Mouse (Mus musculus) c-Kit-negative CD71-positive TER-119-positive erythroid progenitor cells, embryonic 14.5 days (primary cell): ENCODE results near the gene A730015C16Rik.

Experiments
- DNase-seq: peaks from one replicate; pipeline ENCODE4 v3.0.0-alpha.2; 2013; ENCODE audit warnings: low read depth, low spot score

Gene A730015C16Rik

GRCm38 (mm10) chr4:108848505-108848848, at the start of gene A730015C16Rik:
TSS of gene A730015C16Rik (minus strand) at chr4:108848619.
- no peak for DNase-seq

GRCm38 (mm10) chr4:108890876-108891275, 42.5 kb upstream of the A730015C16Rik start:
- no peak for DNase-seq

GRCm38 (mm10) chr4:108887456-108887855, 39.0 kb upstream of the A730015C16Rik start:
- DNase-seq = no peak

GRCm38 (mm10) chr4:108883815-108884214, 35.4 kb upstream of the A730015C16Rik start:
- DNase-seq = no peak

GRCm38 (mm10) chr4:108878963-108879822, 30.8 kb upstream of the A730015C16Rik start, which contains the start of gene Rab3b:
TSS of gene Rab3b (plus strand) at chr4:108879063.
- DNase-seq = peak; percentile 47

GRCm38 (mm10) chr4:108877901-108878300, 29.5 kb upstream of the A730015C16Rik start:
- no peak for DNase-seq

- DNase-seq = no peak
Measured at GRCm38 (mm10) chr4:108873746-108874145, 25.3 kb upstream of the A730015C16Rik start.

- DNase-seq = peak; percentile 66
Measured at GRCm38 (mm10) chr4:108869730-108870374, 21.4 kb upstream of the A730015C16Rik start.

- DNase-seq = no peak
Measured at GRCm38 (mm10) chr4:108866806-108867205, 18.4 kb upstream of the A730015C16Rik start.

GRCm38 (mm10) chr4:108847715-108848504, 509 bp downstream of the A730015C16Rik start, which contains the start of gene Kti12:
TSS of gene Kti12 (plus strand) at chr4:108847785.
- peak; percentile 68 for DNase-seq

GRCm38 (mm10) chr4:108845824-108846569, 2.4 kb downstream of the A730015C16Rik start:
- DNase-seq = no peak

- no peak for DNase-seq
Measured at GRCm38 (mm10) chr4:108843336-108843735, 5.1 kb downstream of the A730015C16Rik start.

GRCm38 (mm10) chr4:108841920-108842578, 6.4 kb downstream of the A730015C16Rik start:
- no peak for DNase-seq

- no peak for DNase-seq
Measured at GRCm38 (mm10) chr4:108838031-108838430, 10.4 kb downstream of the A730015C16Rik start.

GRCm38 (mm10) chr4:108835496-108835895, 12.9 kb downstream of the A730015C16Rik start:
- DNase-seq = no peak

GRCm38 (mm10) chr4:108834971-108835311, 13.5 kb downstream of the A730015C16Rik start:
- no peak for DNase-seq

GRCm38 (mm10) chr4:108834115-108834970, 14.1 kb downstream of the A730015C16Rik start, which contains the start of gene Txndc12:
TSS of gene Txndc12 (plus strand) at chr4:108834601.
- peak; percentile 37 for DNase-seq

GRCm38 (mm10) chr4:108833828-108834114, 14.6 kb downstream of the A730015C16Rik start:
- DNase-seq = no peak

GRCm38 (mm10) chr4:108832916-108833827, 15.2 kb downstream of the A730015C16Rik start, which contains the start of gene Btf3l4:
TSS of gene Btf3l4 (minus strand) at chr4:108833614.
- DNase-seq = peak; percentile 82
